8 mouse cellular contexts compared by ENCODE assay signal in the genomic region with DNA sequence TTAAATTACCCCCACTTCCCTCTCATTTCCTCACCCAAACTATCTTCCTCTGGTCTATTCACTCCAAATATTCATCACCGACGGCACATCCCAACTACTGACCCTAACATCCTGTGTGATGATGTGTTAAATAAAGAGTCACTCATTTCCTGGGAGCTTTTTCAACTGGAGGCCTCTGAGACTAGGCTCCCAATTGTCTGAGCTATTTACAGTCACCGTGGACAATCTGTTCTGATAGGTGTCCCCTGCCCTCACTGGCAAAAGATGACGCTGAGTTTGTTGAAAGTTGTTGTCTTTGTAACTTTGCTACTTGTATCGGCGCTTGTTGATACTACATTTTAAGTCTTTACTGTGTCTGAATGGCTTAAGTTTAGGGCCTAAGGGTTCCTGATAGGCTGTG. TPM values are rescaled to one million over a fixed set of nuclear protein-coding genes. Genes with fewer than 3 reads are reported as not detected.
DNase-seq lines count a peak whose midpoint lies in the region; ATAC-seq and TF ChIP-seq lines count a peak whose summit lies in the region.

No protein-coding gene starts in this region.

- peak overlapping the region; percentile 85 for H3K4me3 ChIP-seq in gastrocnemius, adult 2 months
- peak overlapping the region; percentile 95 for H3K4me3 ChIP-seq in G1E (ENCODE audit: low read depth, low read length)
- peak overlapping the region; percentile 83 for H3K4me3 ChIP-seq in forebrain, embryonic 13.5 days
- peak overlapping the region; percentile 93 for H3K4me3 ChIP-seq in limb, embryonic 12.5 days (replicated peaks)

- TF ChIP-seq CTCF in gastrocnemius, adult 2 months (IDR thresholded peaks at IDR 0.05), result no peak
- TF ChIP-seq CTCF in G1E (IDR thresholded peaks at IDR 0.05; ENCODE audit: low read depth, low read length), result no peak

- WGBS in forebrain, embryonic 13.5 days, result 30% methylated on average over 6 of the region's 6 CpGs
- 25% methylated on average over 6 of the region's 6 CpGs for WGBS in limb, embryonic 12.5 days

- H3K27me3 ChIP-seq in G1E (ENCODE audit: insufficient read depth, low read length), result peaks cover 3% of the 10 kb centered on the region
- no peaks in the 10 kb centered on the region; the same call in 1 of the 2 replicates for H3K27me3 ChIP-seq in forebrain, embryonic 13.5 days
- no peaks in the 10 kb centered on the region; the same call in 1 of the 2 replicates for H3K27me3 ChIP-seq in limb, embryonic 12.5 days
- no peaks in the 10 kb centered on the region for H3K27me3 ChIP-seq in splenic B cell, adult 2 months (ENCODE audit: control insufficient read depth, insufficient read depth, low read length, poor library complexity, severe bottlenecking)

- DNase-seq in gastrocnemius, adult 2 months, result no peak
- DNase-seq in gastrocnemius, postnatal 14 days, result no peak
- DNase-seq in G1E (ENCODE audit: low spot score), result no peak
- DNase-seq in splenic B cell, adult 2 months (ENCODE audit: low read depth, low spot score), result peak; percentile 24
- DNase-seq in yolk sac, embryonic 10.5 days (ENCODE audit: low spot score), result no peak

- H3K27ac ChIP-seq in gastrocnemius, adult 2 months, result peak overlapping the region; percentile 96
- H3K27ac ChIP-seq in forebrain, embryonic 13.5 days, result no peak overlapping the region
- no peak overlapping the region for H3K27ac ChIP-seq in limb, embryonic 12.5 days

- H3K4me1 ChIP-seq in G1E (ENCODE audit: insufficient read depth, low read depth, low read length), result peaks cover 44% of the 10 kb centered on the region
- peaks cover 18% of the 10 kb centered on the region for H3K4me1 ChIP-seq in forebrain, embryonic 13.5 days
- H3K4me1 ChIP-seq in limb, embryonic 12.5 days (replicated peaks), result peaks cover 17% of the 10 kb centered on the region

- peaks cover 34% of the 10 kb centered on the region for H3K36me3 ChIP-seq in G1E (replicated peaks)
- 0 out of 2 replicates have a peak, but pooled peaks cover 13% of the 10 kb centered on the region for H3K36me3 ChIP-seq in forebrain, embryonic 13.5 days (ENCODE audit: poor library complexity, severe bottlenecking)
- peaks cover 11% of the 10 kb centered on the region for H3K36me3 ChIP-seq in limb, embryonic 12.5 days
- H3K36me3 ChIP-seq in splenic B cell, adult 2 months (ENCODE audit: control insufficient read depth, insufficient read depth, low read length, poor library complexity, severe bottlenecking), result no peaks in the 10 kb centered on the region

- peak overlapping the region; percentile 89 for H3K9ac ChIP-seq in forebrain, embryonic 13.5 days
- peak overlapping the region; percentile 94 for H3K9ac ChIP-seq in limb, embryonic 12.5 days (replicated peaks)

- peak overlapping the region; percentile 85 for H3K4me2 ChIP-seq in forebrain, embryonic 13.5 days
- H3K4me2 ChIP-seq in limb, embryonic 12.5 days, result peak overlapping the region; percentile 86

- H3K9me3 ChIP-seq in G1E (replicated peaks), result no peaks in the 10 kb centered on the region
- no peaks in the 10 kb centered on the region for H3K9me3 ChIP-seq in forebrain, embryonic 13.5 days (replicated peaks)
- H3K9me3 ChIP-seq in limb, embryonic 12.5 days, result no peaks in the 10 kb centered on the region

- intact Hi-C loops in gastrocnemius, adult 2 months (cut with DNase I), result no loop called here
- intact Hi-C loops in gastrocnemius, postnatal 14 days (cut with DNase I; ENCODE audit: low total_unique reads), result no loop called here

- ATAC-seq in G1E (ENCODE audit: extremely low read depth, insufficient number of reproducible peaks, low FRiP score, poor library complexity, severe bottlenecking), result no peak
- no peak for ATAC-seq in forebrain, embryonic 13.5 days
- no peak for ATAC-seq in limb, embryonic 12.5 days (ENCODE audit: insufficient number of reproducible peaks, insufficient read depth, low FRiP score, low TSS enrichment, low read depth)
- ATAC-seq in megakaryocyte progenitor cell, adult 5-6 weeks (replicated peaks; ENCODE audit: poor library complexity), result no peak

RNA-seq across cellular contexts. Expression of gene Ubr2, which starts 1.3 kb away (rescaled TPM):
- total RNA-seq in gastrocnemius, adult 2 months (2021), result 10 to 100 TPM; 65.4 to 73.5 TPM
- total RNA-seq in gastrocnemius, postnatal 14 days (2021), result 10 to 100 TPM; 30.9 to 42.1 TPM
- total RNA-seq in G1E (2014; fragmentation: Nextera tagmentation) (116 and 131 TPM in 2 replicates), G1E (2017) (43.0 and 51.4 TPM in 2 replicates)
- polyA plus RNA-seq in G1E (2012), result 12.3 and 14.6 TPM in 2 replicates
- 11.8 and 13.7 TPM in 2 replicates for polyA plus RNA-seq in forebrain, embryonic 13.5 days (2015; fragmentation: Nextera tagmentation; extraction: Ambion mirVana)
- polyA plus RNA-seq in limb, embryonic 12.5 days (2016; fragmentation: Nextera tagmentation; extraction: Ambion mirVana), result 22.2 and 22.9 TPM in 2 replicates
- total RNA-seq in megakaryocyte progenitor cell, adult 5-6 weeks (2015), result 37.8 and 39.0 TPM in 2 replicates
- total RNA-seq in megakaryocyte progenitor cell, adult 5-6 weeks (2017), result 25.8 and 28.3 TPM in 2 replicates
